In the genomic region with DNA sequence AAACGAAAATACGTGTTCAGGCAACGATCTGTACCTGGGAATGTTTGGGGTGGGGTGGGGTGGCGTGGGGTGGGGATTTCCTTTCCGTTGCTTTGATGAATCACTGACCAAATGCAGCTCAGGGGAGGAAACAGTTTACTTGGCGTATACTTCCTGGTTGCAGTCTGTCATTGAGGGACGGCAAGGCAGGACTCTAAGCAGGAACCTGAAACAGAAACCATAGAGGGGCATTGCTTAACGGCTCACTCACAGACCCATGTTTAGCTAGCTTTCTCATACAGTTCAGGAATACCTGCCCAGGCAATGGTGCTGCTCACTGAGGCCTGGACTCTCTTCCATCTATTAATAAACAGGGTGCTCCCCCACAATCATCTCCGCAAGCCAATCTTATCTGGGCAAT, we compare ENCODE assay signal across 25 mouse cellular contexts. TPM values are rescaled to one million over a fixed set of nuclear protein-coding genes. Genes with fewer than 3 reads are reported as not detected.
DNase-seq lines count a peak whose midpoint lies in the region; ATAC-seq and TF ChIP-seq lines count a peak whose summit lies in the region.
"Had no signal": no experiment of that assay in that cellular context is flagged by ENCODE, and none has a peak within 500 bp of the region (broad histone marks: within the 10 kb centered on the region; RNA-seq: fewer than 3 reads in every experiment).

No protein-coding gene starts in this region.

- no peak overlapping the region for H3K4me3 ChIP-seq in intestine, postnatal 0 days (ENCODE audit: low read depth, low read length)
- no peak overlapping the region for H3K4me3 ChIP-seq in intestine, embryonic 16.5 days (ENCODE audit: low read length)
- no peak overlapping the region for H3K4me3 ChIP-seq in bone marrow, adult 2 months (replicated peaks; ENCODE audit: control insufficient read depth, low read depth, low read length)
- H3K4me3 ChIP-seq in stomach, postnatal 0 days (ENCODE audit: low read depth, low read length), result no peak overlapping the region
- H3K4me3 ChIP-seq in forebrain, embryonic 15.5 days, result no peak overlapping the region
- H3K4me3 ChIP-seq: forebrain, embryonic 12.5 days; heart, embryonic 13.5 days; limb, embryonic 10.5 days had no signal

- no peak for TF ChIP-seq POLR2A in bone marrow, adult 2 months (IDR thresholded peaks at IDR 0.05; ENCODE audit: borderline replicate concordance, control insufficient read depth, low read depth, low read length)

- ATAC-seq in intestine, postnatal 0 days, result peak; percentile 54; the same call in 1 of the 2 replicates
- ATAC-seq in intestine, embryonic 16.5 days, result no peak; the same call in 1 of the 2 replicates
- peak; percentile 96 for ATAC-seq in megakaryocyte, adult 5-6 weeks (ENCODE audit: poor library complexity, severe bottlenecking)
- ATAC-seq in stomach, postnatal 0 days (ENCODE audit: low FRiP score, low TSS enrichment), result 0 out of 2 replicates have a peak, but pooled peaks have one; percentile 38
- no peak for ATAC-seq in forebrain, embryonic 15.5 days (replicated peaks)
- ATAC-seq: liver, postnatal 0 days; midbrain, embryonic 16.5 days; Patski had no signal

- TF ChIP-seq CTCF in intestine, postnatal 0 days (IDR thresholded peaks at IDR 0.05; ENCODE audit: low read depth), result no peak
- TF ChIP-seq CTCF in bone marrow, adult 2 months (IDR thresholded peaks at IDR 0.05; ENCODE audit: control insufficient read depth, insufficient read depth, low read length), result no peak
- no peak for TF ChIP-seq CTCF in stomach, postnatal 0 days (IDR thresholded peaks at IDR 0.05; ENCODE audit: low read depth)

- H3K9ac ChIP-seq in intestine, postnatal 0 days (ENCODE audit: low read depth, low read length), result no peak overlapping the region
- no peak overlapping the region for H3K9ac ChIP-seq in intestine, embryonic 16.5 days (ENCODE audit: low read depth, low read length)
- H3K9ac ChIP-seq in stomach, postnatal 0 days (ENCODE audit: low read length), result no peak overlapping the region
- no peak overlapping the region for H3K9ac ChIP-seq in forebrain, embryonic 15.5 days (replicated peaks)
- H3K9ac ChIP-seq: forebrain, embryonic 12.5 days; heart, embryonic 13.5 days; liver, postnatal 0 days had no signal

- H3K9me3 ChIP-seq in intestine, postnatal 0 days (ENCODE audit: control insufficient read depth), result no peaks in the 10 kb centered on the region
- H3K9me3 ChIP-seq in intestine, embryonic 16.5 days (ENCODE audit: control insufficient read depth, low read length), result no peaks in the 10 kb centered on the region
- H3K9me3 ChIP-seq in stomach, postnatal 0 days (ENCODE audit: control insufficient read depth, low read length), result no peaks in the 10 kb centered on the region
- H3K9me3 ChIP-seq in forebrain, embryonic 15.5 days, result no peaks in the 10 kb centered on the region
- H3K9me3 ChIP-seq: forebrain, embryonic 12.5 days; G1E; heart, embryonic 13.5 days; limb, embryonic 10.5 days had no signal

- H3K27ac ChIP-seq in intestine, postnatal 0 days (ENCODE audit: low read depth, low read length), result no peak overlapping the region
- H3K27ac ChIP-seq in intestine, embryonic 16.5 days (ENCODE audit: low read length), result no peak overlapping the region
- H3K27ac ChIP-seq in bone marrow, adult 2 months (ENCODE audit: control insufficient read depth, insufficient read depth, low read depth, low read length, poor library complexity), result peak overlapping the region; percentile 16; the same call in 1 of the 2 replicates
- H3K27ac ChIP-seq in stomach, postnatal 0 days (replicated peaks), result no peak overlapping the region
- no peak overlapping the region for H3K27ac ChIP-seq in forebrain, embryonic 15.5 days (replicated peaks)
- H3K27ac ChIP-seq: forebrain, embryonic 12.5 days; heart, embryonic 13.5 days; limb, embryonic 10.5 days had no signal

- no peaks in the 10 kb centered on the region for H3K36me3 ChIP-seq in intestine, postnatal 0 days (ENCODE audit: control insufficient read depth, insufficient read depth)
- no peaks in the 10 kb centered on the region for H3K36me3 ChIP-seq in intestine, embryonic 16.5 days (ENCODE audit: control insufficient read depth, insufficient read depth, low read length)
- H3K36me3 ChIP-seq in stomach, postnatal 0 days (ENCODE audit: control insufficient read depth, insufficient read depth, low read length), result no peaks in the 10 kb centered on the region
- no peaks in the 10 kb centered on the region for H3K36me3 ChIP-seq in forebrain, embryonic 15.5 days
- H3K36me3 ChIP-seq: forebrain, embryonic 12.5 days; G1E; heart, embryonic 13.5 days; limb, embryonic 10.5 days had no signal

- TF ChIP-seq EP300 in stomach, postnatal 0 days (optimal IDR thresholded peaks at IDR 0.05), result no peak

- H3K27me3 ChIP-seq in intestine, postnatal 0 days (replicated peaks; ENCODE audit: control insufficient read depth, insufficient read depth, low read length), result no peaks in the 10 kb centered on the region
- no peaks in the 10 kb centered on the region for H3K27me3 ChIP-seq in intestine, embryonic 16.5 days (replicated peaks; ENCODE audit: control insufficient read depth, insufficient read depth, low read length)
- H3K27me3 ChIP-seq in stomach, postnatal 0 days (ENCODE audit: control insufficient read depth, insufficient read depth, low read length), result no peaks in the 10 kb centered on the region
- no peaks in the 10 kb centered on the region for H3K27me3 ChIP-seq in forebrain, embryonic 15.5 days
- H3K27me3 ChIP-seq: forebrain, embryonic 12.5 days; heart, embryonic 13.5 days; Patski had no signal

- WGBS in intestine, postnatal 0 days, result 54% methylated on average over 9 of the region's 9 CpGs
- WGBS in intestine, embryonic 16.5 days, result 75% methylated on average over 9 of the region's 9 CpGs
- 39% methylated on average over 9 of the region's 9 CpGs for WGBS in bone marrow, adult 2 months
- 46% methylated on average over 9 of the region's 9 CpGs for WGBS in stomach, postnatal 0 days
- 89% methylated on average over 9 of the region's 9 CpGs for WGBS in forebrain, embryonic 15.5 days

- no peak overlapping the region for H3K4me2 ChIP-seq in intestine, postnatal 0 days (replicated peaks; ENCODE audit: low read depth)
- no peak overlapping the region for H3K4me2 ChIP-seq in intestine, embryonic 16.5 days (ENCODE audit: low read depth, low read length)
- H3K4me2 ChIP-seq in stomach, postnatal 0 days (replicated peaks; ENCODE audit: low read depth), result no peak overlapping the region
- H3K4me2 ChIP-seq in forebrain, embryonic 15.5 days (replicated peaks), result no peak overlapping the region
- H3K4me2 ChIP-seq: forebrain, embryonic 12.5 days; heart, embryonic 13.5 days had no signal

- no peak for DNase-seq in stomach, postnatal 0 days (ENCODE audit: low spot score)
- DNase-seq in urinary bladder, postnatal 10 days (ENCODE audit: low spot score), result no peak
- DNase-seq: adrenal gland, postnatal 36 days; cerebellum, adult 11-12 months; cerebellum, postnatal 10 days; gastrocnemius, postnatal 10 days; heart, adult 18-20 months; heart, postnatal 14 days; kidney, adult 18-20 months; liver; liver, postnatal 0 days; lung, postnatal 10 days; spleen, adult 18-20 months; thymus, postnatal 14 days had no signal

- H3K4me1 ChIP-seq in intestine, postnatal 0 days (replicated peaks; ENCODE audit: control insufficient read depth, insufficient read depth, low read length), result no peaks in the 10 kb centered on the region
- no peaks in the 10 kb centered on the region for H3K4me1 ChIP-seq in intestine, embryonic 16.5 days (ENCODE audit: control insufficient read depth, insufficient read depth, low read length)
- no peaks in the 10 kb centered on the region; the same call in 1 of the 2 replicates for H3K4me1 ChIP-seq in bone marrow, adult 2 months (ENCODE audit: control insufficient read depth, insufficient read depth, low read length)
- no peaks in the 10 kb centered on the region for H3K4me1 ChIP-seq in stomach, postnatal 0 days (replicated peaks; ENCODE audit: control insufficient read depth, insufficient read depth)
- H3K4me1 ChIP-seq in forebrain, embryonic 15.5 days, result no peaks in the 10 kb centered on the region
- H3K4me1 ChIP-seq: forebrain, embryonic 12.5 days; heart, embryonic 13.5 days; limb, embryonic 10.5 days had no signal

RNA-seq across cellular contexts. Expression of a gene that starts 55.1 kb away (rescaled TPM):
- 18.0 and 19.9 TPM in 2 replicates for polyA plus RNA-seq in intestine, postnatal 0 days (2015; fragmentation: Nextera tagmentation; extraction: Ambion mirVana)
- polyA plus RNA-seq in intestine, embryonic 16.5 days (2015; fragmentation: Nextera tagmentation; extraction: Ambion mirVana), result 20.1 and 21.7 TPM in 2 replicates
- polyA plus RNA-seq in bone marrow, adult 2 months (2011; ENCODE audit: insufficient read depth, insufficient read length, low replicate concordance, missing spikeins), result 176 and 213 TPM in 2 replicates
- 12.6 and 17.4 TPM in 2 replicates for total RNA-seq in megakaryocyte, adult 5-6 weeks (2015)
- total RNA-seq in megakaryocyte, adult 5-6 weeks (2017), result 12.0 and 16.1 TPM in 2 replicates
- polyA plus RNA-seq in stomach, postnatal 0 days (2015; fragmentation: Nextera tagmentation; extraction: Ambion mirVana), result 19.1 and 21.4 TPM in 2 replicates
- 55.6 and 63.3 TPM in 2 replicates for polyA plus RNA-seq in forebrain, embryonic 15.5 days (2015; fragmentation: Nextera tagmentation; extraction: Ambion mirVana)

Comparison
In these comparisons a context has a peak if more than half of its experiments do, and no peak if none do; other contexts are left out.
1. ATAC-seq: peak in intestine, postnatal 0 days (single experiment), megakaryocyte, adult 5-6 weeks (single experiment) and stomach, postnatal 0 days (single experiment); none in intestine, embryonic 16.5 days (single experiment) and forebrain, embryonic 15.5 days (single experiment).